Mouse (Mus musculus) adrenal gland, adult 18-20 months (tissue): ENCODE measurements around the gene Ctse. TPM values are rescaled to one million over a fixed set of nuclear protein-coding genes. Genes with fewer than 3 reads are reported as not detected.

Experiments used
- DNase-seq, 2 experiments: peaks; one replicate each; pipeline ENCODE4 v3.0.0; 2021 to 2022; ENCODE audit warnings: low spot score in 2 of 2
- total RNA-seq, 2 experiments: library from RNA; stranded (reverse); gene quantifications; 1 replicate in 1 of 2; 2 replicates in 1 of 2; pipeline ENCODE4 v1.2.3; 2021

Gene Ctse
- total RNA-seq, 2 experiments from 2014 or later: 0.46 to 0.90 TPM

DNA sequence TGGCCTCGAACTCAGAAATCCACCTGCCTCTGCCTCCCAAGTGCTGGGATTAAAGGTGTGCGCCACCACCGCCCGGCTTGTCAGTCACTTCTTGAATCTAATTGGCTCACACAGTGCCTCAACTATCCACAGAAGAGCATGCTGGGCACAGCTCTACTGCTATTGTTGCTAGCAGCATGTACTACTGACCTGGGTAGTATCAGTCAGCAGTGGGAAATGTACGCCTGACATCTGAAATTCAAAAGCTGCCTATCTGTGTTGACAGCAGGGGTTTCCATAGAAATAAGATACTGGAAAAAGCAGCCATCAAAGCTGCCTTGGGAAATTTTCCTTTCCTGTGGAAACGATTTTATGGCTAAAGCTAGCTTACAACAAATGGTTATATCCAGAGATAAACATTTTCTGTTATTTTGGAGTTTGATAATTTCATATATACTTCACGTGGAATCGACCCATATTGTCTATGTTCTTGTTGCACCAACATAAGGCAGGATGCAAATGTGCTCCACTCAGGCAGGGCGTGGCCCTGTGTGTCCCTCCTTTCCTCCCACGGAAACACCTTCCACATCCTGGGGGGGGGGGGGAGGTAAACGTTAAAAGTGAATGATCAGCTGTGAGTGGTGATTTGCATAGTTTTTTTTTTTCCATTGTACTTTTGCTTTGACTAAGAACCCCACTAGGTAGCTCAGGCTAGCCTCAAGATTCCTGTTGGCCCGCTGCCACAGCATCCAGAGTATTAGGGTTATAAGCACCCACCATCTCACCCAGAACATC is 14.8 kb downstream of the Ctse start:
- no peak for DNase-seq

DNA sequence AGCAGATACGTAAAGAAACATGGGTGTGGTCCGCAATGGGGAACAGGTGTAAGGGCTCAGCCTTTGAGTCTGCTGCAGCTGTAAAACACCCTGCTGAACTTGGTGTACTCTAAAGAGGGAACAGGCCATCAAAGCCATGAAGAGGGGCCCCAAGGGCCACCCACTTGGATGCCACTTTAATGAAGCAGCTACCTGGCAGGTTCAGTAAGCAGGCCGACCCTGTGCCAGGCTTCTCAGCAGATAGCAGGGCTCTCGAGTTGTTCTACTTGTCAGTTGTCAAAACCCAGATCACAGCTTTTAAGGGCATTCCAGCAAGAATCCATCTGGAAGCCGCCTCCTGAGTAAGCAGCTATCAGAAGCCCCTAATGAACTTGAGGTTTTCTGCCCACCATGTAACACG is 17.5 kb downstream of the Ctse start:
- no peak for DNase-seq

DNA sequence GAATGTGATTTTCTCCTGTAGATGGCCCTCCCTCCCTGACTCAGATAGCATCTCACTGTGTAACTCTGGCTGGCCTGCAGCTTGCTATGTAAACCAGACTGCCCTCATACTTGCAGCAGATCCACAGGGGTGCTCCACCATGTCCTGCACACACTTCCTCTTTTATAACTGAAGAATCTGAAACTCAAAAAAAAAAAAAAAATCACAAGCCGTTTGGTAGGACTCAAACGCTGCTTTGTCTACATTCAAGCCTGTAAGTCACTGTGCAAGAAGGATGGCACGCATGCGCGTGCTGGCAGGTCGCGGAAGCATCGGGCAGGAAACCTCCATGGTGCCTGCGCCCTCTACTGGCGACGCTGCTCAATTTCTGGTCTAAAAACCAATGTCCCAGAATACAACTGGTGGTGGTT is 19.8 kb downstream of the Ctse start:
- DNase-seq: peak; percentile 84 to 86

GRCm38 (mm10) chr1:131659512-131660085 is 21.5 kb downstream of the Ctse start:
- no peak for DNase-seq

DNA sequence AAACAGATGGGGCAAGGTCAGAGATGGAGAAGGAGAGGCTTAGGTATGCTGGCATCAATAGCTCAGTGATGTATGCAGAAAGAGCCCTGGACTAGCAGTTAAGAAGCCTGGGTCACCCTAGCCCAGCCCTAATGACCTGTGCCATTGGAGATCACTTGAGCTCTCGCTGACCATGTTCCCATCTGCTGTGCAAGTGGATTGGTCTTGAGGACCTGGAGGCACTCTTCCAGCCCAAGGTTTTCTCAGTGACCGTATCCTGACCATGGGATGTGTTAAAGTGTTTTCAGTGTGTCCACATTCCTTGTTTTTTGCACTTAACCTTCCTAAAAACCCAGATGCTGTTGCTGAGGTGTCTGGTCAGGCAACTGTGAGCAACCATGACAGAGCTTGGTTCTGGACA is 22.2 kb downstream of the Ctse start:
- DNase-seq: no peak

- DNase-seq: no peak
Measured at GRCm38 (mm10) chr1:131660716-131661472, 22.8 kb downstream of the Ctse start.

GRCm38 (mm10) chr1:131661749-131662148 is 23.6 kb downstream of the Ctse start:
- no peak for DNase-seq

- no peak for DNase-seq
Measured at GRCm38 (mm10) chr1:131663286-131663995, 25.3 kb downstream of the Ctse start.

GRCm38 (mm10) chr1:131664136-131664535 is 26.0 kb downstream of the Ctse start:
- no peak for DNase-seq

DNA sequence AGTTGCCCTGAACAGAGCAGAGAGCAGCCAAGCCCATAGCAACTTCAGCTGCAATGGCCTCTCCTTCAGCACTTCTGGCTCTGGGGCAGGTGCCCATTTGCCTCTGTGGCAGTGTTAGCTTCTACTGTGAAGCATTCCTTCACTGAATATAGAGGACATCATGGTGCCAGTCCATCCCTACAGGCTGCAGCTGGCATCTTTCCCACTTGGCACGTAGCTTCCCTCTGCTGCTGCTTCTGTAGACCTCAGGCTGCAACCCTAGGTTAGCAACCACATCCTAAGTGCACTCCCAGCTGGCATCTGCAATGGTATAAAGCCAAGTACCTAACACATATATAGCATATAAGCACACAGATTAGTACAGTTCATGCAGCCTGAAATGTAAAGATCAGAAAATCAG is 27.8 kb downstream of the Ctse start:
- no peak for DNase-seq

DNA sequence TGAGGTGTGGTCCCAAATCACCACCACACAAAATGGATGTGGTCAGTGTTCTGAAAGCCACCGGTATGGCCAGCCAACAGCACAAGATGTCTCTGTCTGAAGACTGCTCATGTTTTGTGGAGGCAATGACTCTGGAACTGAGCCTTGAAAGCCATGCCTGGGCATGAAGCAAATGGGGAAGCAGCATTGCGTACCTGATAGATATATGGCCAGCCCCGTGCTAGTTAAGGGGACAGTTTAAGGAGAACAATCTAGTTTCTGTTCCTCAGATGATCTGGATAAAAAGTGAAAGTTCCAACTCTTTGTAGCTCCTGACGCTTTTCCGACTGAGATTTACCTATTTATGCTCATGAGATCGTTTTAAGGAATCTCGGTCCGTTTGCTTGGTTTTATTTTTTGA is 33.0 kb downstream of the Ctse start:
- no peak for DNase-seq

- DNase-seq: no peak
Measured at GRCm38 (mm10) chr1:131672361-131672760, 34.3 kb downstream of the Ctse start.

GRCm38 (mm10) chr1:131679644-131680043 is 41.5 kb downstream of the Ctse start:
- no peak for DNase-seq

DNA sequence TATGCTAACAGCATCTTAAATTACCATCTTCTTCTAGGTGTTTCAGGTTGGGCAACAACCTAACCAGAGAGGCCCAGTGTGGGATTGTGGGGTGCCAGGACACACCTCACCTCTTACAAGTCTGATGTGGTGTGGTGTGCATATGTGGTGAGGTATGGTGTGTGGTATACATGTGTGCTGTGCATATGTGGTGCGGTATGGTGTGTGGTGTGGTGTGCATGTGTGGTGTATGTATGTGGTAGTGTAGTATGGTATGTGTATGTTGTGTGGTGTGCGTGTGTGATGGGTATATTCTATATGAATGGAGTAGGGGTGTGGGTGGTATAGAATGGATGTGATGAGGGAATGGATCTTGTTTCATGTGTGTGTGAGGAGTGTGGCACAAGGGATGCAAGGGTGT is 49.6 kb downstream of the Ctse start:
- DNase-seq: no peak

DNA sequence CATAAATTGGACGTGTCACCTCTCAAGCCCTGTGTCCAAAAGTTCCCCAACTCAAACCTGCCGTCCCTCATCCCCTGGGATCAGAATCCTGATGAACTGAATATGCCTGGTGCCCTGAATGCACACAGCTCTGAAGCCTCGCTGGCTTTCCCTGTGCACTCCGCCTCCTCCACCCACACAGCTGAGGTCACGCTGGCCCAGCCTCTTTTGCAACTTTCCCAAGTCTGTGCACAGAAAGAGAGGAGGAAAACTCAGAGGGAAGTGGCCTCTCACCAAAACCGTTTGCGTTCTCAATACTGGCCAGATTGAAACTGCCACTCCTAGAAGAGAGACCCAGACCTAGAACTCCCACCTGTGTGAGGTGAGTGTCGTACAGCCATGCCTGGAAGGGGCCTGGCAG is 50.4 kb downstream of the Ctse start, which contains the start of gene Rab7b:
Gene Rab7b (plus strand): TSS at position 221 of the 400 bp plus-strand sequence.
- peak; percentile 54 to 66 for DNase-seq

DNA sequence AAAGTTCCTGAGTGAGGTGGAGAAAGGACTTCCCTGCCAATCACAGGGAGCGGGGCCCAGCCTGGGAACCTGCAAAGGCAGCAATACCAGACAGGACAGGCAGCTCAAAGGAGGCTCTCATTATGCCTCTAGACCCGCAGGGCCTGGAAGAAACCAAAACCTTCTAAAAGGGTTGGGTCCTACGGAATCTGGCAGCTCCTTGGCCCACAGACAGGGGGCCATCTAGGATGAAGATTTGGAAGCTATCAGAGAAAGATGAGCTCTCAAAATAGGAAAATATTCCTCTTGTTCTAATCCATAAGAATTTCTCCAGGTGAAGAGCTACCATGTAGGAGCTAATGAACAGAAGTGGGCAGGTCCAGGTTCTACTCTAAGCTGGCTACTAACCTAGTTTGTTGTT is 50.9 kb downstream of the Ctse start:
- DNase-seq: no peak

GRCm38 (mm10) chr1:131689899-131690298 is 51.8 kb downstream of the Ctse start:
- DNase-seq: no peak

- DNase-seq: peak in 1 of 2 experiments; percentile 41
Measured at GRCm38 (mm10) chr1:131690435-131690834, 52.3 kb downstream of the Ctse start.

DNA sequence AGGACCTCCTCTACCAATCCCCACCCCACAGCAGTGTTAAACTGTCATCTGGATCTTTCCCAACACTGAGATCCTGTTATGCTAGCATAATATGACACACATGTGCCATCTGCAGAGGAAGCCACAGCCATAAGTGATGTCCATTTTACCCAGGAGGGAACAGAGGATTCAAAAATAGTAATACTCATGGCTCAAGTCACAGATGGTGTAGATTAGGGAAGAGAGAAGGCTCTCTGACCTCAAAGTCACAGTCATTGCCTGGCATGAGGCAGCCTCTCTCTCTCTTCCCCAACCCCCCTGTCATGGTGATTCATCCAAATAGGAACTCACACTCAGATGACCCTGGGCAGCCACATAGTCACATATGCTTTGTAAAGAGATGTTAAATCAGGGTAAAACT is 53.2 kb downstream of the Ctse start:
- peak in 1 of 2 experiments; percentile 40 for DNase-seq

DNA sequence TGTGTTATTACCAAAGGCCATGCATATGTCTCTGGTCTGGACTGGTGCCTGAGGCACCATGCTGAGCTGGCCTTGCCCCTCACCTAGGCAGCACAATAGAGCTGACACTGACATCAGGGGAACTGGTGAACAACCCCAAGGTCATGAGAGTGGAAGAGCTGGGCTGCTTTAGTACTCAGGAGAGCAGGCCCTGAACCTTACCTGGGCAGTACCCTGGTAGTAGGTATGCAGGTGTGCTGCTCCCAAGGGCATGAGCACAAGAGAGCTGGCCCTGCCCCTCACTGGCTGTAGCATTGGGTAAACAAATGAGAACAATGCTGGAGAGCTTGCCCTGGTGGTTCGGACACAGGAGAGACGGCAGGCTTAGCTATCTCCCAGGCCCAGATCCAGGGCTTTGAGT is 57.2 kb downstream of the Ctse start:
- DNase-seq: no peak

DNA sequence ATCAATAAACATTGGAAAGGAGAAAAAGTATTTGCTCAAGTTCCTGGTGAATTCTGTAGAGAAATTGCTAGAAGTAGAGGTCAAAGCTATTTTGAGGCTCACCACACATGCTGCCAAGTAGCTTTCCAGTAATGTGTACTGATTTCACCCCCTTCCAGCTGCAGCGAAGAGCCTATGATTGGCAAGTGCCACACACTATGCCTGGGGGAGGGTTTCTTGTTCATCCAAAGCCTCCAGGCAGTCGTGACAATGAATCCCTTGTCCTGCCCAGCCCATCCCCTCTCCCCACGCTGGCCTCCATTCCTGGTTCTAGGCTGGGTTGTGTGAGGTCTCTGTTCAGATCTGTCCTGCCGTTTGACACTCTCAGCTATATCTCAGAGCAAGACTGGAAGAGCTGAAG is 58.2 kb downstream of the Ctse start:
- no peak for DNase-seq
